Mouse (Mus musculus) intestine, embryonic 14.5 days (tissue): ENCODE results near the gene Scgb2b3. TPM values are rescaled to one million over a fixed set of nuclear protein-coding genes. Genes with fewer than 3 reads are reported as not detected.

Experiments
- ATAC-seq: fragments of 200-750 bp; cut with Nextera tagmentation; replicated peaks from 2 replicates; pipeline ENCODE4 v1.8.0; 2017; ENCODE audit warnings: low read depth, moderate number of reproducible peaks, moderate TSS enrichment, moderate library complexity; ENCODE audit not compliant: low FRiP score, low TSS enrichment
- DNase-seq: peaks from one replicate; pipeline ENCODE4 v3.0.0-alpha.2; 2018; ENCODE audit warnings: low spot score
- H3K27ac ChIP-seq: fragments of 300-500 bp; sonication (generic); 2 replicates; pipeline ENCODE4 v1.5.1; 2014; ENCODE audit warnings: low read depth, mild to moderate bottlenecking, control low read depth
- H3K27me3 ChIP-seq: fragments of 300-500 bp; sonication (generic); replicated peaks from 2 replicates; pipeline ENCODE4 v1.6.1; 2014; ENCODE audit warnings: low read length, control low read depth; ENCODE audit not compliant: control insufficient read depth, insufficient read depth
- H3K36me3 ChIP-seq: fragments of 300-500 bp; sonication (generic); 2 replicates; pipeline ENCODE4 v1.6.1; 2014; ENCODE audit warnings: low read length, control low read depth; ENCODE audit not compliant: control insufficient read depth, insufficient read depth
- H3K4me1 ChIP-seq: fragments of 300-500 bp; sonication (generic); replicated peaks from 2 replicates; pipeline ENCODE4 v1.6.1; 2014; ENCODE audit warnings: low read length, control low read depth, mixed read lengths; ENCODE audit not compliant: control insufficient read depth, insufficient read depth
- H3K4me2 ChIP-seq: fragments of 300-500 bp; sonication (generic); 2 replicates; pipeline ENCODE4 v1.6.1; 2014; ENCODE audit warnings: low read length
- H3K4me3 ChIP-seq: fragments of 300-500 bp; sonication (generic); 2 replicates; pipeline ENCODE4 v1.5.1; 2014; ENCODE audit warnings: low read depth, low read length, control low read depth, mixed read lengths
- H3K9ac ChIP-seq: fragments of 300-500 bp; sonication (generic); 2 replicates; pipeline ENCODE4 v1.6.1; 2014; ENCODE audit warnings: mild to moderate bottlenecking, low read length
- H3K9me3 ChIP-seq: fragments of 300-500 bp; sonication (generic); 2 replicates; pipeline ENCODE4 v1.6.1; 2016; ENCODE audit warnings: low read length, control low read depth; ENCODE audit not compliant: control insufficient read depth
- WGBS: fragments of 180-500 bp; shearing (Covaris S2); extraction: QIAGEN DNeasy Blood & Tissue Kit; methylation state at CpG from one replicate; pipeline ENCODE4 v1.1.7; 2014; 5-methylcytosine and 5-hydroxymethylcytosine counted together
- polyA plus RNA-seq: library from polyadenylated mRNA; unstranded; fragments of >200 nt; fragmentation: Nextera tagmentation; extraction: Ambion mirVana; gene quantifications from 2 replicates; pipeline ENCODE4 v1.2.1, GENCODE M21; 2014

Gene Scgb2b3
- polyA plus RNA-seq = not detected in 2 replicates

- no peak for DNase-seq
- no peaks in the 10 kb centered on the region for H3K36me3 ChIP-seq
- 74% methylated on average over 4 of the region's 4 CpGs for WGBS
- H3K4me1 ChIP-seq = no peaks in the 10 kb centered on the region
- no peak within 1 kb of the TSS for H3K27ac ChIP-seq
- H3K4me3 ChIP-seq = no peak within 1 kb of the TSS
- H3K27me3 ChIP-seq = no peaks in the 10 kb centered on the region
- H3K9me3 ChIP-seq = 0 out of 2 replicates have a peak, but pooled peaks cover 3% of the 10 kb centered on the region
- H3K4me2 ChIP-seq = no peak within 1 kb of the TSS
- H3K9ac ChIP-seq = no peak within 1 kb of the TSS
- no peak for ATAC-seq
These were observed at the start of gene Scgb2b3 for GRCm38 (mm10) chr7:31362022-31362560. Gene Scgb2b3, minus strand, starts transcription at chr7:31362072.

GRCm38 (mm10) chr7:31375292-31375691 lies 13.4 kb upstream of the Scgb2b3 start, which contains the start of gene Scgb1b3:
Gene Scgb1b3, plus strand, starts transcription at chr7:31375592.
- ATAC-seq = no peak
- H3K36me3 ChIP-seq = no peaks in the 10 kb centered on the region
- WGBS = 82% methylated on average over 3 of the region's 3 CpGs
- no peaks in the 10 kb centered on the region for H3K27me3 ChIP-seq
- no peak within 1 kb of the TSS for H3K27ac ChIP-seq
- H3K4me1 ChIP-seq = no peaks in the 10 kb centered on the region
- H3K9me3 ChIP-seq = peaks cover 12% of the 10 kb centered on the region
- H3K4me2 ChIP-seq = no peak within 1 kb of the TSS
- H3K9ac ChIP-seq = no peak within 1 kb of the TSS
- DNase-seq = no peak
- no peak within 1 kb of the TSS for H3K4me3 ChIP-seq

Other genes starting within 250 kb of the Scgb2b3 start
- 23.5 and 29.0 TPM in 2 replicates for gene Hpn, start 246.8 kb downstream of the Scgb2b3 start, polyA plus RNA-seq
- gene Scn1b, start 235.1 kb downstream of the Scgb2b3 start, polyA plus RNA-seq = 0.99 and 2.4 TPM in 2 replicates
- gene Gramd1a, start 206.2 kb downstream of the Scgb2b3 start, polyA plus RNA-seq = 54.2 and 66.2 TPM in 2 replicates
- not detected in 2 replicates for gene Scgb2b2, start 71.6 kb downstream of the Scgb2b3 start, polyA plus RNA-seq
- gene Scgb1b2, start 70.3 kb downstream of the Scgb2b3 start, polyA plus RNA-seq = not detected in 2 replicates
- not detected in 2 replicates for gene Scgb1b3, start 13.5 kb upstream of the Scgb2b3 start, polyA plus RNA-seq